Mouse (Mus musculus) ES-Bruce4 (cell line): Measurements from ENCODE around the gene Ccdc169.

ENCODE experiments used
- CTCF ChIP-seq: IDR thresholded peaks from one replicate; pipeline ENCODE4 v1.8.1; 2011; ENCODE audit warnings: low read depth, low read length
- POLR2A ChIP-seq: IDR thresholded peaks from one replicate; pipeline ENCODE4 v1.8.1; 2011; ENCODE audit warnings: low read length; ENCODE audit not compliant: insufficient read depth

DNA sequence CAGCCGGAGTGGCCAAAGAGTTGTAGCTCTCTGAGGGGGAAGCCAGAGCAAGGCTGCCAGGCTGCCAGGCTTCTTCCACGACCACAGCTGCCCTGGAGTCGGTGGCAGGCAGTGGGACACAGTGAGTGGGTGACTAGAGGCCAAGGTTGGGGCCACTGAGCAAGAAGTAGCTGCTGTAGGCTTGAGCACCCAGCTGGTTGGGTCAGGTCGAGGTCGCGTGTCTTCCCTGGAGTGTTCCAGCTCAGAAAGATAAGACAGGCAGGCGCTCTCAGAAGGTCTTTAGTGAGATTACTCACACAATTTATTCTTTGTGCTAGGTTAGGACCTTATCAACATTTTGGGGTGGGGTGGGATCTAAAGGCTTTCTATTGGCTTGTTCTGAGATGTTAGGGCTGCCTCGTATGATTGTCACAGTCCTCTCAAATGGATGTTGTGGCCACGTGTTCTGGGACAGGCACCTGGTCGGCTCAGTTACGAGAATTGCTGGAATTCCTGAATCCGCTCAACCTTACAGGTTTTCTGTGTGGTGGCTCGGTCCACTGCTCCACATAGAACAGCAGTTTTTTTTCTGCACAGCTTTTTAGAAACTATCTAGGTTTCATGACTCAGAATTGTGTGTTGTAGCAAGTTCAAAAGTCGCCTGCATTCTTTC, 31.6 kb upstream of the Ccdc169 start:
- no peak for TF ChIP-seq POLR2A
- no peak for TF ChIP-seq CTCF
